Mouse (Mus musculus) embryo, embryonic 10 days (tissue): ENCODE results near the gene Slc38a3.

Source experiments
- DNase-seq: peaks from one replicate; pipeline ENCODE4 v3.0.0-alpha.2; 2015; ENCODE audit warnings: low spot score

Gene Slc38a3

DNA sequence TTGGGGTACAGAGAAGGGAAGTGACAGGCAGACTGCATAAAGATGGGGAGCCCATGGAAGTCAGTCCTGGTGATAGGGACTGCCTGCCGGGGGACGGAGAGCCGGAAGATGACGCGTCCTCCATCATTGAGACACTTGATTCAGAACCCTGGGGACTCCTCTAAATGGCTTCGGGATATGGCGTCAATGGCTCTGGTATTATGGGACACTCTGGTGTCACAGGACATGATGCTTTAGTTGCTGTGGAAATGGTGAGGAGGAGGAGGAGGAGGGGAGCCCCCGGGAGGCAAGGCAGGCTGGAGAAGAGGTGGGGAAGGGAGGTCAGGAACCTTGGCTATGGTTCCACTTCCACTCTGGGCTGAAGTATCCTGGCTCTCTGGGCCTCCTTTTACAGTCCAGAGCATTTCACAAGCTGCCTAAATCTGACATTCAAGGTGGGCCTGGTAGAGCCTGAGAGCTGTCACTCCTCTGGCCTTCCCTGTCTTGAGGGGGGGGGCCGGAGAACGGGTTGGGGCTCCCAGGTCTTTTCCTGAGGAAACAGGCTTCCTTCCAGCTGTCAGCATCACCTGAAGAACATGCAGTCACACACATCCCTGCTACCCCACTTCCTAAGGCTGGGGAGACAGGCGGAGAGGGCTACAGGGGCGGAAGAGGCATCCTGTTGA, 26.2 kb upstream of the Slc38a3 start:
- DNase-seq, result no peak

GRCm38 (mm10) chr9:107694627-107695026, 25.3 kb upstream of the Slc38a3 start:
- no peak for DNase-seq

- DNase-seq, result no peak
Observed at GRCm38 (mm10) chr9:107693433-107693987, 24.2 kb upstream of the Slc38a3 start.

DNA sequence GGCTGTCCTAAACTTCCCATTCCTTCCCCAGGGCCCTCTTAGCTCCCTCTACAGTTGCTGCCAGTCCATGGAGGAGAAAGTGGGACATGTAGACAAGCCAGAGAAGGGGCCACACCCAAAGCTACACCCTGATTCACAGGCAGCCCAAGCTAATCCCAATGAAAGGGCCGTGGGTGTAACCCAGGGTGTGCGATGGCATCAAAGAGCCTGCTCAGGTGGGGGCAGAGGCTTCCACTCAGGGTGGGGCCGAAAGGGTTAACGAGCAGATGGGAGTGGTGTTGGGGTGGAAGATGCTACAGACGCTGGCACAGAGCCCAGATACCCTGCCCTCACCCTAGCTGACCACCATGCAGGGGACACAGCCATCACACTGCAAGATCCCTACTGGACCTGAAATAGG, 23.5 kb upstream of the Slc38a3 start:
- DNase-seq, result no peak

DNA sequence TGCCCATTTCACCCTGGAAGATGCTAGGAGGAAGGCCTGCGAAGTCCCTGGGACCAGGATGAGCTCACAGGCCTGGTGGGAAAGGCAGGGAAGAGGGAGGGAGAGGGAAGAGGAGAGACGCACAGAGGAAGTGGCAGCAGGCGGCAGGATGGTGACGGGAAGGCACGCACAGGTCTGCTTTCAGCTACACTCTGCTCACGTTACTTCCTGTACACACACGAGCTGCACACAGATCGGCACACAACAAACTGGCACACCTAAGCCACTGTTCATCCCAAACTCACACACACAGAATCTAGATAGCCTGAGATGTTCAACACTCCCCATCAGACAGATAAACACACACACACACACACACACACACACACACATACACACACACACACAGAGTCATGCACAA, 21.1 kb upstream of the Slc38a3 start:
- DNase-seq, result no peak

- DNase-seq, result no peak
Observed at GRCm38 (mm10) chr9:107688939-107689338, 19.6 kb upstream of the Slc38a3 start.

DNA sequence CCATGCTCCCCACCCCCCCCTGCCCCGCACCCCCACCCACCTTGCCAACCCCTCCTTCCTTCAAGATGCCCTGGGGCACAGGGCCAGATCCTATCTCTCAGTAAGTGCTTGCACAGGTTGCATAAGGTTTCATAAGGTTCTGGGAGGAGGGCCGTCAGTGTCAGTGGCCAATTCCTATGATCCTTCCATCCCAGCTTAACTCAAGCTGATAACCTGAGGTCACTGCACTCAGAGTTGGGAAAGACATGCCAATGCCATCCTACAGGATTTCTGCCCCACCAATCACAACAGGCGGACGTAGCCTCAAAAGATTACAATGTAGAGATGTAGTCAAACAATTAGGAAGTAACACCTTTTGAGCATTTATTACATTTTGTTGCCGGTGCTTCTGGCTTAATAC, 19.1 kb upstream of the Slc38a3 start:
- no peak for DNase-seq

- peak; percentile 81 for DNase-seq
Observed at GRCm38 (mm10) chr9:107685231-107685981, 16.1 kb upstream of the Slc38a3 start.

DNA sequence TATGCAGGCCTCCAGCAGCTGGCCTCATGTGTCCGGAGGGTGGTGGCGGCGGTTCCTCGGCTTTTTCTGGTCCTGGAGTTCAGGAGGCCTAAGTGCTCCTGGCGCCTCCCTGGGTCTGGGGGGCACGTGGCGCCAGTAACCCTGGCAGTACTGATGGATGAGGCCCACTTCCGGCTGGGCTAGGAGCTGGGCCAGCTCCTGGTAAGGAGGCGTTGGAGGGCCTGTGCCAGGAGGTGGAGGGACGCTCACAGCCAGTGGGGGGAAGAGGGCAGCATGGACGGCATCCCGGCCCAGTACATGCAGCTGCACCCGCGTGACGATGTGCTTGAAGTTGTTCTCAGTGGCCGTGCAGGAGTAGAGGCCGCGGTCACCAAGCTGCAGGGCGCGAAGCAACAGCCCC, 13.1 kb upstream of the Slc38a3 start:
- DNase-seq, result no peak

- DNase-seq, result no peak
Observed at GRCm38 (mm10) chr9:107679501-107679900, 10.2 kb upstream of the Slc38a3 start, which contains the start of gene Gnat1. Gene Gnat1 (minus strand): TSS chr9:107679712.

GRCm38 (mm10) chr9:107678861-107679260, 9.5 kb upstream of the Slc38a3 start:
- DNase-seq, result no peak

DNA sequence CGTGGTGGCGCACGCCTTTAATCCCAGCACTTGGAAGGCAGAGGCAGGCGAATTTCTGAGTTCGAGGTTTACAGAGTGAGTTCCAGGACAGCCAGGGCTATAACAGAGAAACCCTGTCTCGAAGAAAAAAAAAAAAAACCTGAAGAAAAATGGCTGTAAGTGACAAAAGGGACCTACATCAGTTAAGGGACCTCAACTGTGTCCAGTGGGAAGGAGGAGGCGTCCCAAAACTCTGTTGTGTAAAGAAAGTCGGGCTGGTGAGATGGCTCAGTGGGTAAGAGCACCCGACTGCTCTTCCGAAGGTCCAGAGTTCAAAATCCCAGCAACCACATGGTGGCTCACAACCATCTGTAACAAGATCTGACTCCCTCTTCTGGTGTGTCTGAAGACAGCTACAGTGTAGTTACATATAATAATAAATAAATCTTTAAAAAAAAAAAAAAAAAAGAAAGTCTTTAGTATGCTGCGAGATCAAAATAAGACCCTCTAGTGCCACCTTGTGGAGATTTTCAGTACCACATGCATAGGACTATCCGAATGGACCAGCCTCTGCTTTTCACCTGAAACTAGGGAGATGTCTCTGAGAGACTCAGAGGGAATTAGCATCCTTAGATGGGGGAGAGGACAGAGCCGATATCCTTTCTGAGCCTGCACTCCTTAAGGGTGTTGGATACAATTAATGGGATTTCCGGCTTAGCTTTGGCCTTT, 8.6 kb upstream of the Slc38a3 start:
- DNase-seq, result peak; percentile 68

- peak; percentile 74 for DNase-seq
Observed at GRCm38 (mm10) chr9:107677091-107677784, 7.9 kb upstream of the Slc38a3 start.

DNA sequence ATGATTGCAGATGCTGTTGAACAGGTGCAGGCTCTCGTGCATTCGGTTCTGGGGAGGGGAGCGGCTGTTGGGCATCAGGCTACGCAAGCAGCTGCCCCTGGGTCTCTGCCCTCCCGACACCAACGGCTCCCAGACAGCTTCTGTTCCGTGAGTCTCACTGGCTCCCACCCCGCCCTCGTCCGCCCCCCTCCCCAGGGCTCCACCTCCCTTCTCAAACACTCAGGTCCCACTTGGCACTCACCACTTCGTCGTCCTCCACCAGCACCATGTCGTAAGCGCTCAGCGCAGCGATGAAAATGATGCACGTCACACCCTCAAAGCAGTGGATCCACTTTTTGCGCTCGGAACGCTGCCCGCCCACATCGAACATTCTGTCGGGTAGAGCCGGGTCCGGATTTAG, 7.0 kb upstream of the Slc38a3 start:
- DNase-seq, result no peak

DNA sequence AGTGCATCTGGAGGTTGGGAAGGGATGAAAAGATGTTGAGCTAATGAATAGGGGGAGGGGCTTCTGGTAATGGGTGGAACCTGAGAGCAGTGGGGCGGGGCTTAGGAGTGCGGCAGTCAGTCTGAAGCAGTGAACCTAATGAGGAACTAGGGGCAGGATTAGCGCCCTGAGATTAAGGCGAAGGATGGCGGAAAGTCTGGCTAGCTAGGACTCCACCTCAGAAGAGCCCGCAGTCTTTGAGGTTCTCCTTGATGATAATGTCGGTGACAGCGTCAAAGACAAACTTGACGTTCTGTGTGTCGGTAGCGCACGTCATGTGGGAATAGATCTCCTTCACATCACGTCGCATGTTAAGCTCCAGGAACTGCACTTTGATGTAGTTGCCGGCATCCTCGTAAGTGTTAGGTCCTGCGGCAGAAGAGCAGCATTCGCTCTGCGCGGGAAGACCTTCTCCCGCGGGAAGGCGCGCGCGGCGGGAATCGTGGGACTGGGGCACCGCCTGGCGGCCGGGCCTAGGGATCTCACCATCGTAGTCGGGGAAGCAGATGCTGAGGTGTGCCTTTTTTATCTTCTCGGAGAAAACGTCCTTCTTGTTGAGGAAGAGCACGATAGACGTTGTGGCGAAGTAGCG, 6.5 kb upstream of the Slc38a3 start:
- peak; percentile 87 for DNase-seq

DNA sequence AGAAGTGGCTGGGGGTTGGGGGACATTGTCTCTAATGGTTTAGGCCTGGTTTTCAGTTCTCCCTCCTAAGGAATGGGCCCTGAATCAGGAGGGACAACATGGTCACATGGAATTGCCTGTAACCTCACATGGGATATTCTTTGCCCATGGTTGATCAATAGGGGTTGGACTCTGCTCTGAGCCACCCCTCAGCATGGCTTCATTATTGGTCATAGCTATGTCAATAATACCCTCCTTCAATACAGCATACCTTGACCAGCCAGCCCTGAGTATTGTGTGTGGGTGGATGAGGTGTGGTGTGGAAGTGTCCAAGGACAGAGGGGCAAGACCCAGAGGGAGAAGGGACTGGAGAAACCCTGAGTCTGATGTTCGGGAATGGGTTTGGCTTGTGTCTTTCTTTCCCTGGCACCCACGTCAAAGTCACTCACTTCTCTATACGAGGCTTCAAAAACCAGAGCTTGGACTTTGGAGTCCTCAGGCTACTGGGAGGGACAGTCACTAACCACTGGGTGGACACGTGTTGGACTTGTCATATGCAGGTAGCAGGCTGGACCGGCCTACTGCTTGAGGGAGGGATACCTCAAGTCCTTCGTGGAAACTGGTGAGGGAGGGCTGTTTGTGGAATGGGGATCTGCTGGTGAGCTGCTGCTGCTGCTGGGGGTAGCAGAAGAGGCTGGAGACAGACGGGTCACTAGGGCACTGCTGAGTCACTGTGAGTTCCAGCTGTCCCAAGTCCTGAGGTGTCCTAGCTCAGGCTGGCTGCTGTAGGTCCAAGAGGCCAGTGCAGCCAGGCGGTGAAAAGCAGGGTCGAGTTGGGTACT, 5.5 kb upstream of the Slc38a3 start:
- no peak for DNase-seq

GRCm38 (mm10) chr9:107670259-107670658, 929 bp upstream of the Slc38a3 start:
- DNase-seq, result no peak

DNA sequence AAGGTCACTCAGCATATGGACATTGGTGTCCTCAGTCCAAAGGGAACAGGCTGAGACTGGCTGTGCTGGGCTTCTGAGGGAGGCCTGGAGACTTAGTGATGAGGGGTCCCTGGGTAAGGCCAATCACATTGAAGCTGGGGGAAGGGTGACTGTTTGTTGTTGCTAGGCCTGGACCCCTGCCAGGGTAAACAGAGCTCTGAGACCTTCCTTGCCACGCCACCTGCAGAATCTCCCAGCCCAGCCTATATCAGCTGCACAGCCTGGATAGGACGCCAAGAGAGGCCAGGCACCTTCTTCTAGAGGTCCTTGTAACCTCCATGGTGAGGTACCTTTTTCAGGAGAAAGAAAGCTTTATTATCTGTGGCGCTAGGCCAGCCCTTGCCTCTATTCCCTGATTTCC, 414 bp downstream of the Slc38a3 start:
- no peak for DNase-seq

DNA sequence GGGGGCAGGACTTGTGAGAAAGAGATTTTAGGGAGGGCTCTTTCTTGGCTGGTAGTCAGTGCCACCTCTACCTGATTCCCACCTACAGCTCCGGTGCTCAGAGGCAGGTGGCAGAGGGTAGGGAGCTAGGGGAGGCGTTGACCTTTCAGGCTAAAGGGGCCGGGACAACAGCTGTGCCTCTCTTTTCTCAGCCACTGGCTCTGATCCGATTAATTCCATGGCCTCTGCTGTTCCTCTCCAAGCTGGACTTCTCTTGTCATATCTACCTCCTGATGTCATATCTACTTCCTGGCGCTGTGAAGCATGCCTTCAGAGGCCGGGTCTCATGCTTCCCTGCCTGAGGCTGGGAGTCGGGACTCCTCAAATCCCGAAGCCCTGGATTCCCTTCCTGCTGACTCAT, 1.3 kb downstream of the Slc38a3 start:
- no peak for DNase-seq

DNA sequence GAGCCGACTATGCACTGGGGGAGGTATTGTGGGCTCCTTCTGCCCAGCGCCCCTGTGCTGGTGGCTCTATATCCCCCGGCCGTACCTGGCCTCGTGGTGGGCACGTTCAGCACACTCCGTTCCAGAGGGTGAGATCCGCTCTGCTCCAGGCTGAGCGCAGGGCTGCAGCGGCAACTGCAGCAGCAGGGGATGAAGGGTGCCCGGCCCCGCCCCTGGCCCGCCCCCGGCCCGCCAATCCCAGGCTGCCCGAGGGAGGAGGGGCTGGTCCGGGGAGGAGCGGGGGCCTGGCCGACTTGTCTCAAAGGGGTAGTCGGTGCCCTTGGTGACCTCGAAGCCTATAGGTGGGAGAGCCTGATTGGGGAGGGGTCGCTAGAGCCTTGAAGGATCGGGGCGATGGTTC, 2.1 kb downstream of the Slc38a3 start:
- DNase-seq, result peak; percentile 85

DNA sequence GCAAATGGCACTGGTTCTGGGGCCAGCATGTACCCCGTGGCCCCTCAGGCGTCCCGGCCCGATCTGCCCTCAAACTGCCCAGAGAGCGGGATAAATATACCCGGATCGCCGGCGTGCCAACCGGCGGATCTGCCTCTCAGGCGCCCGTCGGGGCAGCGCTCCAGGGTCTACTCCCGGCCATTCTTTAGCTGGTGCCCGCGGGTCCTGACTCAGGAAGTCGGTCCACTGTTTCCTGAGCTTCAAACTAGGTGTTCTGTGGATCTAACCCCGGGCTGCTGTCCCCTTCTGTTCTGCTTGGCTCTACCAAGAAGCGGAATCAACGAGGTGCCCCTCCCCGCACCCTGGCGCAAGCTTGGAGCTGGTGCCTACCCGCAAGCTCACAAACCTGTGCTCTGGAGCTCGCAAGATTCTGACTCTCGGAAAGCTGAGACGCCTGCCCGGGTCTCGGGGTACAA, 2.6 kb downstream of the Slc38a3 start:
- no peak for DNase-seq
